Mouse (Mus musculus): ENCODE results near the gene Ppp3r2.

Ppp3r2 gene

GRCm38 (mm10) chr4:49681812-49682211 lies at the start of gene Ppp3r2:
Ppp3r2 (minus strand) TSS chr4:49682024.
- no peak for DNase-seq (ENCODE audit: low spot score in 2 of 2)

- no peak for DNase-seq (ENCODE audit: low spot score in 2 of 2)
These were observed 47.5 kb upstream of the Ppp3r2 start for GRCm38 (mm10) chr4:49729326-49729725.

GRCm38 (mm10) chr4:49723908-49724307 lies 42.1 kb upstream of the Ppp3r2 start:
- DNase-seq (ENCODE audit: low spot score in 2 of 2): no peak

- no peak for DNase-seq (ENCODE audit: low spot score in 2 of 2)
These were observed 9.8 kb upstream of the Ppp3r2 start for GRCm38 (mm10) chr4:49691405-49692194.

- DNase-seq (ENCODE audit: low spot score in 2 of 2): no peak
These were observed 6.9 kb upstream of the Ppp3r2 start for GRCm38 (mm10) chr4:49688594-49689288.

- DNase-seq (ENCODE audit: low spot score in 2 of 2): no peak
These were observed 1.5 kb downstream of the Ppp3r2 start for GRCm38 (mm10) chr4:49680171-49680875.

- DNase-seq (ENCODE audit: low spot score in 2 of 2): no peak
These were observed 5.0 kb downstream of the Ppp3r2 start for GRCm38 (mm10) chr4:49676790-49677189.

GRCm38 (mm10) chr4:49676071-49676470 lies 5.8 kb downstream of the Ppp3r2 start:
- DNase-seq (ENCODE audit: low spot score in 2 of 2): no peak

GRCm38 (mm10) chr4:49664850-49665249 lies 17.0 kb downstream of the Ppp3r2 start:
- no peak for DNase-seq (ENCODE audit: low spot score in 2 of 2)

GRCm38 (mm10) chr4:49662231-49662630 lies 19.6 kb downstream of the Ppp3r2 start:
- DNase-seq (ENCODE audit: low spot score in 2 of 2): no peak

- no peak for DNase-seq (ENCODE audit: low spot score in 2 of 2)
These were observed 20.2 kb downstream of the Ppp3r2 start for GRCm38 (mm10) chr4:49661664-49662063.

GRCm38 (mm10) chr4:49659421-49659820 lies 22.4 kb downstream of the Ppp3r2 start:
- no peak for DNase-seq (ENCODE audit: low spot score in 2 of 2)

GRCm38 (mm10) chr4:49639913-49640312 lies 41.9 kb downstream of the Ppp3r2 start:
- no peak for DNase-seq (ENCODE audit: low spot score in 2 of 2)

GRCm38 (mm10) chr4:49637821-49638220 lies 44.0 kb downstream of the Ppp3r2 start:
- DNase-seq (ENCODE audit: low spot score in 2 of 2): no peak

GRCm38 (mm10) chr4:49632139-49632481 lies 49.7 kb downstream of the Ppp3r2 start:
- no peak for DNase-seq (ENCODE audit: low spot score in 2 of 2)

- peak; percentile 93 to 97 for DNase-seq (ENCODE audit: low spot score in 2 of 2)
These were observed 50.3 kb downstream of the Ppp3r2 start, which contains the start of gene Rnf20 for GRCm38 (mm10) chr4:49631319-49632138. Rnf20 (plus strand) TSS chr4:49632006.

GRCm38 (mm10) chr4:49628941-49629340 lies 52.9 kb downstream of the Ppp3r2 start:
- DNase-seq (ENCODE audit: low spot score in 2 of 2): no peak
